Mouse (Mus musculus) kidney, adult 9 months (tissue): ENCODE results near the gene Gm13090.

Experiments
- DNase-seq: peaks from one replicate; pipeline ENCODE4 v3.0.0; 2022

Gene Gm13090

DNA sequence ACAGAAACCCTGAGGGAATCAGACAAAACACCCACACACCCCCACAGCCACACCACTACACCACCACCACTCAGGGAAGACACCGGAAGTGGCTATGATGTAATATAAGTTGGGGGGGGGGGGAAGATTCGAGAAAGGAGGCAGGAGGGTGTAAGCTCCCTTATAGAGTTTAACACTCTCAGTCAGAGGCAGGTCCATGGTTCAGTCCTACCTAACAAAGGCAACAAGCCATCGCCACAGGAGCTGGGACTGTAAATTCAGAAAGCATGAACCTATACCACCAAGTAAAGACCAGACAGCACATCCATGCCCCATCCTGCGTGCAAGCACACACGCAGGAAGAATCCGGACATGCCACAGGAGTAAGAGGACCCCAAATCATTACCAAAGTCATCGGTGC, at the start of gene Gm13090:
Gm13090 (plus strand) TSS at position 301 of the 400 bp plus-strand sequence.
- DNase-seq: no peak

DNA sequence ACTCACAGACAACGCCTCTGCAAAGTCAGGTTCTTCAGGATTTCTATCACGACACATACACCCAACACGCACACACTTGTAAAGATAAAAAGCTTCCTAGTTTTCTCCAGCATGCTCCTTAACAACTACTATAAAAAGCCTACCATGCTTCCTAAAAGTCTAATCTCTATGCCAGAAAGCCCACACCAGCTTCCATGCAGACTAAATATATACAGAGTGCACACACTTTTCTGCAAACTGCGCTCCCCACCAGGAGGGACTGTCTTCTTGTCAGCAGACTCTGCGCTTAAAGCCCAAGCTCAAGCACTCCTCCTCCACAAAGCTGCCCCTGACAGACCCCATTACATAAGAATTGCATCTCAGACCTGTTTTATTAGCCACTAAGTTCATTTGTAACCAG, 47.9 kb upstream of the Gm13090 start:
- DNase-seq: no peak

DNA sequence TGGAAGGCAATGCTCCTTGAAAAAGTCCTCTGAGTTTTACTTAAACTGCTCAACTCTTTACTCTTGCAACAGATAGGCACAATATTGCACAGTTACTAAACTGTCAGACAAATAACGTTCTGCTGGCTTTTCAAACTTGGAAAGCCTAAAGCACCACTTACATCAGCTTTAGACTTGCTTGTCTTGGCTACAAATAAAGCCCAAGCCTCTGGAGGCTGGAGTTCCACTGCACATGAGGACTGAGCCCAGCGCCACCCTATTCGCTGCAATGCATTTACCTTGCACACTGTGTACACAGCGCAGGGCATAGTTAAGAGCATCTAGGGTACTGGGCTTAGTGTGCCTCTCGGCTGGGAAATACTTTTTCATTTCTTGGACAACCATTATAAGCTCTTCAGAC, 46.1 kb upstream of the Gm13090 start:
- peak; percentile 48 for DNase-seq

DNA sequence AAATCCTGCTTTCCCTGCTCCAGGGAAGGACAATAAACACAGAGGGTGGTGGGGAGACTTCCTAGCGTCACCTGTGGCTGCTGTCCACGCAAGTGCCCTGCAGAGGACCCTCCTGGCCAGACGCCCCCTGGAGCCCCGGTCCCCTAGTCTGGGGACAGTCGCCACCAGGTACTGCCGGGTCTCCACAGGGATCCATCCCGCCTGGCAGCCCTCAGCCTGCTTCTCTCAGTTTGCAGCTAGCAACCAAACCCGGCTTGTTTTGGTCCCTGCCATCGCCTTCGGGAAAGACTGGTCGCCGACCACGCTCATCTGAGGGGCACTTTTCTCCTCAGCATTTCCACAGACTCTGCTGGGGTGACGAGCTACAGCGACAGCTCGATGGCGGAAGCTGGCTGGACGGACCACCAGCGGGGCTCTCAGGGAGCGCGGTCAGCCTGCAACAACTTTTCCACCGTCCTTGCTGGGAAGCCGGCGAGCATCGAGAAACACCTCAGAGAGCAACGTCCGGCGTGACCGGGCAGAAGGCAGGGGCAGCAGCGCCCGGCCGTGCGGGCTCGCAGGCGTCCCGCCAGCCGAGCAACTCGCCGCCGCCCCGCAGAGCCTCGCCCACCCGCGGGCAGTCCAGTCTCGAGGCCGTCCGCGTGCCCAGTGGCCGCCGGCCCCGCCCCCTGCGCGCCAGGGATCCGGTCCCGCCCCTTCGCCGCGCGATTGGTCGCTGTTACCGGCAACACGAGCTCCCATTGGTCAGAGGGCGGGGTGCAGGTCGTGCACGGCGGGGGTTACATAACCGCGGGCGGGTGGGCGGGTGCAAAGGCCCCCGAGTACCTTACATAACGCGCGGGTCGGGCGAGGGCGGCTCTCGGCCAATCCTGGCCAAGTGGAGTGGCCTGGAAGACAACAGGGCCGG, 45.1 kb upstream of the Gm13090 start, which contains the start of gene Per3:
Per3 (minus strand) TSS at position 629 of the 907 bp plus-strand sequence.
- peak; percentile 99 for DNase-seq

GRCm38 (mm10) chr4:151044944-151045570, 44.3 kb upstream of the Gm13090 start:
- no peak for DNase-seq

GRCm38 (mm10) chr4:151046524-151046923, 42.8 kb upstream of the Gm13090 start:
- DNase-seq: no peak

DNA sequence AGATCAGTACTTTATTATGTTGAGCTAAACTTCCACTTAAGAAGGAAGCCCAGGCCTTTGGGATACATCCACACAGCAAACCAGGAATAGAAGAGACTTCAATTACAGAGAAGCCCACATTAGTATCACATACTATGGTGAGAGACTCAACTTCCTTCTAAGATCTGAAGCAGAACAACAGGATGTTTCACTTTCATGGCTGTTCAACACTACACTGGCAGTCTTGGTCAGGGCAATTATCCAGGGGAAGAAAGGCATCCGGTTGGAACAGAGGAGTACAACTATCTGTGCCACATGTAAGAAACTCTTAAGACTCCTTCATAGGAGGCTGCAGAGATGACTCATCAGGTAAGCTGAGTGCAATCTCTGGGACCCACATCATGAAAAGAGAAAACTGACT, 38.2 kb upstream of the Gm13090 start:
- no peak for DNase-seq

DNA sequence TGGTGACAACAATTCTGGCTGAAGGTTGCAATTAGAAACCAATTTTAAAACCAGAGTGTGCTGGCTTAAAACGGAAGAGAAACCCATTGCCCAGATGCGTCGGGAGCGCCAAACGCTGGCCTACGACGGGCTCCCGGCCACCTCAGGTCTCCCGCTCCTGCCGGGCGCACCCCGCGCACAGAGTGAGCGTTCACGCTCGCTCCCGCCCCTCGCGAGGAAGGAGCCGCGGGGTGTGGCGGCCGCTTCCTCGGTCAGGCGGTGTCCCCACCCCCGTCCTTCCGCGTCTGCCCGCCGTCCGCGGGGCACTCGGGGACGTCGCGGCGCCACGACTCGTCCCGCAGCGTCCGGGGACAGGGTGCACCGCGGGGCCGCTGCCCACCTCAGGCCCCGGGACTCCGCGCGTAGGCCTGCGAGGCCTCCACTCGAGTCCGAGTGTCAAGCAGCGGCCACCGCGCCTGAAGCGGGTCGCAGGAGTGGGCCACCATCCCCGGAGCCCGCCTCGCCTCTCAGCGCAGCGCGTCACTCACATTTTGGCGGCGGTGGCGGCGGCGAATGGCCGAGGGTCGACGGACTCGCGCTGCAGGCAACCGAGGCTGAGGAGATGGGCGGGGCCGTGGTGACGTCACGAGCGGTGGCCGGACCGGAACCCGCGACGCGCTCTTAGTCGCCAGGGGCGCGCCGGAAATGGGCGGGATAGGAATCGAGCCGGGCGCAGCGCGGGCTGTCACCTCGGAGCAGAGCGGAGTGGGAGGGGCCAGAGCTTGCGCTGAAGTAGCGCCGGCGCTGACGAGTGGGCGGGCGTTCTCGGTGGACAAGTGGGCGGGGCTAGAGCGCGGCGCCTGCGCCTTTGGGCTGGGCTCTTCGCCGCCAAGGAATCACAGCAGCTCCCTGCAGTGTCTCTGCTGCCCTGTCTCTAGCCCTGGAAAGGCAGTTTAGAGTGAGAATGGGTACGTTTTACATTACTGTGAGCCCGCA, 31.7 kb upstream of the Gm13090 start, which contains the start of gene Vamp3:
Vamp3 (minus strand) TSS at position 617 of the 975 bp plus-strand sequence.
- DNase-seq: peak; percentile 98

GRCm38 (mm10) chr4:151058634-151059033, 30.7 kb upstream of the Gm13090 start:
- no peak for DNase-seq

- no peak for DNase-seq
These were observed 29.8 kb upstream of the Gm13090 start for GRCm38 (mm10) chr4:151059566-151059965.

DNA sequence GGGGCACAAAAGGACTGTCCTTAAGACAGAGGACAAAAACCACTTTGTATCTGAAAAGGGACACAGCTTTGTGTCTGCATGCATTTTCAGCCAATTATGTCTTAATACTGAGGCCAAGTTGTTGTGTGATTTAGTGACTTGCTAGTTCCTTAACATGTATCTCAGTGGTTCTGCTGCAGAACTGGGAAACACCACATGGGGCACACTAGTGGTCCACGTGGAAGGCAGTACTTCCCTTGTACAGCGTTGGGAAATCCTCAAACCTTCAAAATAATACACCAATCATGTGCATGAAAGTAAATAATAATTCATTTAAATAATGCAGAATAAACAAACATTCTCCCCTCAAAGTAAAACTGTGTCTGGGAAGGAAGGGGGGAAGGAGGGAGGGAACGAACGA, 20.6 kb upstream of the Gm13090 start:
- DNase-seq: no peak

- DNase-seq: no peak
These were observed 18.4 kb upstream of the Gm13090 start for GRCm38 (mm10) chr4:151070962-151071361.

DNA sequence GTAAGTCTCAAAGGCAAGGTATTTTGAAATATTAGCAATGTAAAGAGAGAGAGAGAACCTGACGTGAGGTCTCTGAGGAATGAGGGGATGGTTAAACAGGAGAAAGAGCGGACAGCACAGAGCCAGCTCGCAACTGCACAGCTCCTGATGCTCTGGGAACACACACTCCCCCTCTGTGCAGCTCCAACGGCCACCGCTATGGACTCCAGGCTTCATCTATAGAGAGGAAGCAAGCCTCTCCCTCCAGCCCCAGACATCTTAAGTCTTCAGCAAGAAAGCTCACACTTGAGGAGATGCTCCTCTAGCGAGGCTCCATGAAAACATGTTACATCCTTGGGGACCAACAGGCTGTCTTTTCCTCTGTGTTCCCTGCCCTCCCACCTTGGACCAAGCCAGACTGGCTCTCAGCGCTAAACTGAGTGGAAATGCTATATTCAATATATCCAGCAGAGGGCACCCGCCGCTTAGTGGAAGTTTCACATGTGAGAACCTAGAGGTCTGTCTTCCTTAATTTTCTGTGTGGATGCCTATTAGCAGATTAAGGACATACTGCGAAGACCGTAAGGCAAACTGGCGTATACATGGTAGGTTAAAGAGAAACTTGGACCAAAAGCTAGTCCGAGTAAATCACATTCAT, 16.1 kb upstream of the Gm13090 start:
- DNase-seq: peak; percentile 82

GRCm38 (mm10) chr4:151074817-151075216, 14.6 kb upstream of the Gm13090 start:
- no peak for DNase-seq

- DNase-seq: no peak
These were observed 8.0 kb upstream of the Gm13090 start for GRCm38 (mm10) chr4:151081355-151081754.

DNA sequence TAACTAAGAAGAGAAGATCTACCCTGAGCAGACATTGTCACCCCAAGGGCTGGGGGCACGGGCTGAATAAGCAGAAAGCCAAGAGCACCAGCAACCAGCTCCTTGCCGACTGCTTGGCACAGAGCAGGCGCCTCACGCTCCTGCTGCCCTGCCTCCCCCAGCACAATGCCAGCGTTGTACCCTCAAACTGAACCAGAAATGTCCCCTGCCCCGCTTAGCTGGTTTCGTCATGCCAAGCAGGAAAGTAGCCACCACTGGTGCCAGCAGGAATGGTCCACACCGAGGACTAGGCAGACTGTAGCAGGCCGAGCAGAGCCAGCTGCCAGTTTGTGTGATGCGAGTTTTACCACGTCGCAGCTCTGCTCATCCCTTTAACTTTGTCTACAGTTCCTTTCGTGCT, 7.4 kb upstream of the Gm13090 start:
- DNase-seq: no peak

DNA sequence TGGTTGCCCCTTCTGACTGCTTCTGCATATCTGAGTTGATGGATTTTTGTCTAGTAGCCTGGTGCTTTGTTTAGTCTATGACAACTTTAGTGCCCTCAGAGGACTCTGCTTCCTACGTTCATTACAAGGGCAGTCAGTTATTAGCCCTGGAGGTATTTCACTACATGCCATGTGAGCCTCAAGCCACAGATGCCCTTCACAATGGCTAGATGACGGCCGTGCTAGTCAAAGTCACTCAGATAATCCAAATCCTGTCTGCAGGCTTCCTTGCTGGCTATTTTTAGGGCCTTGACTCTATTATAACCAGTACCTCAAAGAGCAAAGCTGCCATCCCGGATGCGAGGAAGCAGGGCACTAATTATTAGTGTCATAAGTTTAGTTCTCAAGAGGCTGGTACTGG, 6.3 kb upstream of the Gm13090 start:
- no peak for DNase-seq

DNA sequence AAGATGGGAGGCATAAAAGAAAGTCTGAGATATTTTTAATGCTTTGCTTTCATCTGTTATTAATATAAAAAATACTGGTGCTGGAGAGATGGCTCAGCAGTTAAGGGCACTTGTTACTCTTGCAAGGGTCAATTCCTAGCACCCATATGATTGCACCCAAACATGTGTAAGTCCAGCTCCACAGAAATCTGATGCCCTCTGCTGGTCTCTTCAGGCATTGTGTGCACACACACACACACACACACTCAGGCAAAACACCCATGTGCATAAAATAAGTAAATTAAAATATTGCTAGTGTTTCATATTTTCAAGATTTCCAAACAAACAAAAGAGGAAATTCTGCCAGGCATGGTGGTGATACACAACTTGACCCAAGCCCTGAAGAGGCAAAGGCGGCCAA, 2.0 kb upstream of the Gm13090 start:
- DNase-seq: no peak

- DNase-seq: no peak
These were observed 551 bp upstream of the Gm13090 start for GRCm38 (mm10) chr4:151088819-151089218.

- peak; percentile 68 for DNase-seq
These were observed 5.8 kb downstream of the Gm13090 start for GRCm38 (mm10) chr4:151095207-151095606.

DNA sequence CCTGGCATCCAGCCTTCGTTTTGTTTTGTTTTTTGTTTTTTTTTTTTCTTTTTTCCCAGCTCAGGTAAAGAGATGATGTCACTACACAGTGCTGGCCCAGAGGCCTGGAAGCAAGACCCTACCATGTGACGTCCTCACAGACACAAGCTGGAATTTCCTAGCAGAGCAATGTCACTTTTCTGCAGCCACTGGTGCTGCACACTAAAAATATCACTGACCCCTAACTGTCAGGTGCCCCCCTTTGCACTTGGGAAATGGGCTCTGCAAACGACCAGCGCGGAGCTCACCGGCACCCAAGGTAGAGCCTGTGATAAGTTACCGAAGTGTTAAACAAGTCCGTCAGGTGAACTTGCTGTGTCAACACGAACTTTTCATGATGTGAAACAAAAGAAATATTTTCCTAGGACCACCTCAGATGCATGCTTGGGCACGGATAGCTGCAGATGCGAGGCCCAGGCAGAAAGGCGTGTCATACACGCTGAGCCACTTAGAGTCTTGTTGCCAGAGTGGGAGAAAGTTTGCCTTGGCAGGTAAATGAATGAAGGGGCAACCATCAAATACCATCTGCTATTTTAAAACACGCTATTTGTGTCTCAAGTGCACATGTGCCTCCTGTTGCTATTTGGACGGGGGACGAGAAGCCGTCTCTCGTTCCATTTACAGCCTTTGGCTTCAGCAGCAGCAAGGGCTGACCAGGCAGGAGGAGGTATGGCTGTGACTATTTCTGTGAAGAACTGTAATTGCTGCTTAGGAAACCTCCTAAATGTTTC, 7.1 kb downstream of the Gm13090 start:
- no peak for DNase-seq

- DNase-seq: no peak
These were observed 7.7 kb downstream of the Gm13090 start for GRCm38 (mm10) chr4:151097104-151097438.
